Mouse (Mus musculus) C2C12 (cell line): ENCODE results near the gene Zbed5.

Experiments used
- CEBPB ChIP-seq: IDR thresholded peaks from one replicate; pipeline ENCODE4 v1.6.1; 2011; ENCODE audit warnings: low read depth, mild to moderate bottlenecking, control low read depth, moderate library complexity
- CTCF ChIP-seq: IDR thresholded peaks from one replicate; pipeline ENCODE4 v1.5.1; 2011; ENCODE audit not compliant: control insufficient read depth, insufficient read depth, insufficient read length
- FOSL1 ChIP-seq: IDR thresholded peaks from one replicate; pipeline ENCODE4 v1.8.0; 2011; ENCODE audit warnings: mild to moderate bottlenecking, low read length; ENCODE audit not compliant: poor library complexity, insufficient read depth, severe bottlenecking
- MAX ChIP-seq: IDR thresholded peaks from one replicate; pipeline ENCODE4 v1.6.1; 2011; ENCODE audit warnings: mild to moderate bottlenecking, control low read depth
- MYOD1 ChIP-seq: IDR thresholded peaks from one replicate; pipeline ENCODE4 v1.6.1; 2011; ENCODE audit warnings: low read depth; ENCODE audit not compliant: control insufficient read depth, insufficient read length
- MYOG ChIP-seq: IDR thresholded peaks from one replicate; pipeline ENCODE4 v1.6.1; 2011; ENCODE audit not compliant: control insufficient read depth, insufficient read length; ENCODE audit errors: extremely low read depth
- USF1 ChIP-seq: IDR thresholded peaks from one replicate; pipeline ENCODE4 v1.6.1; 2011; ENCODE audit warnings: low read depth, mild to moderate bottlenecking, control low read depth, moderate library complexity

- no peak for TF ChIP-seq CTCF
- TF ChIP-seq CEBPB: no peak
- no peak for TF ChIP-seq MYOG
- no peak for TF ChIP-seq USF1
- no peak for TF ChIP-seq MYOD1
- no peak for TF ChIP-seq MAX
- TF ChIP-seq FOSL1: no peak
Observed at GRCm38 (mm10) chr5:129936941-129937340, 41.4 kb downstream of the Zbed5 start.
